Mouse (Mus musculus) embryonic fibroblast, embryonic 13.5 days (primary cell): ENCODE measurements around the gene Nup107.

Source experiments
- CTCF ChIP-seq: IDR thresholded peaks from 2 replicates; pipeline ENCODE4 v1.5.1; 2011; ENCODE audit warnings: mild to moderate bottlenecking, control low read depth, low read length, moderate library complexity, borderline replicate concordance; ENCODE audit not compliant: insufficient read depth
- POLR2A ChIP-seq: IDR thresholded peaks from 2 replicates; pipeline ENCODE4 v1.6.1; 2011; ENCODE audit warnings: low read depth, mild to moderate bottlenecking, control low read depth, low read length, moderate library complexity

- no peak for TF ChIP-seq CTCF
- no peak for TF ChIP-seq POLR2A
These were observed 24.4 kb downstream of the Nup107 start for GRCm38 (mm10) chr10:117768141-117768440.
